Mouse (Mus musculus) retina, postnatal 1 day (tissue): Measurements from ENCODE around the gene Fam209.

Source experiments
- DNase-seq: peaks from one replicate; pipeline ENCODE4 v3.0.0-alpha.2; 2012

Fam209 gene

DNA sequence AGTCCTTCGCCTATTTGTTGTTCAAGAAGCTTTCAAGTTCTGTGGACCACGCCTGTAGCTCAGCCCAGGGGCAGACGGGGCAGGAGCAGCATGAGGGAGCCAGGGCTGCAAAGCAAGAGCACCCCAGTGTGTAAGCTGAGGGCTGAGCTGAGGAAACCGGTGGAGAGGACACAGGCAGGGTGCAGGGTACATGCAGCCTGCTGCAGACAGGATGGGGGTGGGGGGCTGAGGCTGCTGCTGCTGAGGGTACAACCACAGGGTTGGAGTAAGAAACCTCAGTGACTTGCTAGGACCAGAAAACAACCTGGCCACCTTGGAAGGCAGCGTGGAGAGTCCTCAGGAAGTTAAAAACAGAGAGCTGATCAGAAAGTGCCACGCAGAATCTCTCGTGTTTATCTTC lies 8.0 kb downstream of the Fam209 start:
- no peak for DNase-seq

DNA sequence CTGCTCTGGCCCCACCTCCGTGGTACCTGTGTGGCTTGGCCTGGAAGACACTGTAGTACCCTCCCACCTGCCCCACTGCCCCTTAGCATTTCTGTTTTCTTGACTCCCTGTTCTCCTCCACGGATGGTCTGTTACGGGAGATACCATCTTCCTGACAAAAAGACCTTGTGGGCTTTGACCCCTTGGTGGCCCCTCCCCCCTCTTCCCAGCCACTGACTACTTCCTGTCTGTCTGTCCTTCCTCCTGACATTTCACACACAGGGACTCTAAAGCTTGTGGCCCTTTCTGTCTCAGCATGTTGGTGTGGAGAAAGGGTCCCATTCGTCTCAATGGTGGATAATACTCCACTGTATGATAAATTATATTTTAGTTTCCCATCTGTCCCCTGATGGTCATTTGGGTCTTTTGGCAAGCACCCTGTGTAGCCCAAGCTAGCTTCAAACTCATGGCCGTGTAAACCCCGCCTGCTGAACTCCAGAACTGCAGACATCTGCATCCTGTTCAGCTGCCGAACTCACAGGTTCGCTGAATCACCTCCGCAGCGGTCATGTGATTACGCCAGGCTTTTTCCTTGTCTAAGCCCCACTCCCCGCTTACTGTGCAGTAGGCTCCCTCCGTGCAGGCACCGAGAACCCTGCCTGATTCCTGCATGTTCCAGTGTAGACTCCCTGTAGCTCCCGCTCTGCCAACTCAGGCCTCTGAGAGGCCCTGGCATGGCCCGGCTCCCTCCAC lies 9.5 kb downstream of the Fam209 start:
- DNase-seq, result no peak

- no peak for DNase-seq
Observed at GRCm38 (mm10) chr2:172483766-172484413, 11.6 kb downstream of the Fam209 start.

GRCm38 (mm10) chr2:172484696-172485370 lies 12.5 kb downstream of the Fam209 start:
- no peak for DNase-seq

DNA sequence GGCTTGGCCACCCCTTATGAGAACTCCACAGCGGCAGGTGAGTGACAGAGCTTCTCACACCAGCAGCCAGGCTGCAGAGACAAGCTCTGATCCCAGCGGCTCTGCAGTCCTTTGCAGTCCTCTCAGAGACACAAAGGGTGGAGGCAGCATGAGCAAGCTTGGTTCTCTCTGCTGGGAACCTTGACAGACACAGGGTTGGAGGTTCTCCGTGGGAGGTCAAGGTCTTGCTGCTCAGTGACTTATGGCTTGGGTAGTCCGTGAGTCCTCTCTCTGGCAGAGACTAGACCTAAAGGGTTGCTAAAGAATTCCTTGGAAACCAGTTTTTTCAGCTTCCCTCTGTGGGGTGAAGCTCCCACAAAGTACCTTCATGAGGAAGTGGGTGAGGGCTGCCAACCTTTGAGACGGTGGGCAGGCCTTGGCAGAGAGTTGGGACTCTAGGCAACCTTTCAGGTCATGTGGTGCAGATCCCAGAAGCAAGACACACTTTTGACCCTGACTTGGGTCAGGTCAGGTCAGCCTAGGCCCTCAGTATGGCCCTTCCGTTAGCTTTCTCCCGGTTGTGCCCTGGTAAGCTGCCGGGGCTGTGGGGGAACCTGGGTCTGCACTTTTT lies 24.5 kb downstream of the Fam209 start:
- DNase-seq, result no peak

DNA sequence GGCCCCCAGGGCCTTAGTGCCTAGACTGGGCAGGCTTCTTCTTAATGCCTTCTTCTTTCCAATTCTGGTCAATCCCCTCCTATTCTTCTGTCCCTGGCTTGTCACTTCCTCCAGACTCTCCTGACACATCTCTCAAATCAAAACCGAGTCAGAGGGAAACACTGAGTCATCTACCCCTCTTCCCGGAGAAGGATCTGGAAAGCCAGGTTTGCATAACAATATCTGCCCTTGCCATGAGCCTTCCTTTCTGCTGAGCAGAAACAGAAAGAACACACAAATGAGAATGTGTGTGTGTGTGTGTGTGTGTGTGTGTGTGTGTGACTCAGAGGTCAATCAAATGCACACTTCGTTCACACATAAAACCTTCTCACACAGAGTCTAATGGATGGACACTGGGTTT lies 26.5 kb downstream of the Fam209 start:
- no peak for DNase-seq

GRCm38 (mm10) chr2:172500752-172501316 lies 28.5 kb downstream of the Fam209 start:
- DNase-seq, result no peak

DNA sequence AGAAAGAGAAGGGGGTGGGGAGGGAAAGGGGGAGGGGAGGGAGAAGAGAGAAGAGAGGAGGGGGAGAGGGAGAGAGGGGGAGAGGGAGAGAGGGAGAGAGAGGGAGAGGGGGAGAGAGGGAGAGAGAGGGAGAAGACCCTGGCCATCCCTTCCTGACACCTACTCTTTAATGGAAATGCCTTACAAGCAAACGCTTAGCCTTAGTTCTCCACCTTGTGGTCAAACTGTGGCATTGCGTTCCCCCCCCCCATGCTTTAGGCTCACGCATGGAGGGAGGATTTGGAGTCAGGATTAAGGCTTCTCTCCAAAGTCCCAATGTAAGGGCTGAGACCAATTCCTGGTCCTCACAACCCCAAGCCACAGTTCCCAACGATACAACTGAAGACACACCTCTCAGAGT lies 29.0 kb downstream of the Fam209 start:
- peak; percentile 81 for DNase-seq

GRCm38 (mm10) chr2:172502168-172502567 lies 29.8 kb downstream of the Fam209 start:
- no peak for DNase-seq

- DNase-seq, result no peak
Observed at GRCm38 (mm10) chr2:172506121-172506520, 33.8 kb downstream of the Fam209 start.

GRCm38 (mm10) chr2:172510056-172510712 lies 37.9 kb downstream of the Fam209 start:
- no peak for DNase-seq

GRCm38 (mm10) chr2:172510899-172511298 lies 38.6 kb downstream of the Fam209 start:
- DNase-seq, result no peak

GRCm38 (mm10) chr2:172516407-172516992 lies 44.2 kb downstream of the Fam209 start:
- no peak for DNase-seq

- DNase-seq, result no peak
Observed at GRCm38 (mm10) chr2:172520616-172521371, 48.5 kb downstream of the Fam209 start.

DNA sequence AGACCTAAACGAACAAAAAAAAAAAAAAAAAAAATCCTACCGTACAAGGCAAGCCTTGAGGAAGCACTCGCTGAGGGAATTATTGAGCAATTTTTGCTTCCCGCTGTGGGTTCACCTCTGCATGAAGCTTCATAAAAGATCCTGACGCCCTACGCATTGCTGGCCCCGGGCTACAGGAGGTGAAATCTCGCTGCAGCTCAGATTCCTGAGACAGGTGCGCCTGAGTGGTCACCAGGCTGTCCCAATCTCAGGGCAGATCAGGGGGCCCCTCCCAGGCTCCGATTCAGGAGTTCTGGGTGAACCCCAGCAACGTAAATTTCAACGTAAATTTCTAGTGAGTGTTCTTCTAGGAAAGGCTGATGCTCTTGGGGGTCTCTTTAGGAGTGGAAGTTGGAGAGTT lies 50.2 kb downstream of the Fam209 start:
- no peak for DNase-seq
